Mouse (Mus musculus) embryonic fibroblast, embryonic 13.5 days (primary cell): ENCODE results near the gene Lysmd2. TPM values are rescaled to one million over a fixed set of nuclear protein-coding genes. Genes with fewer than 3 reads are reported as not detected.
A peak's percentile ranks its signal among the peaks of the same experiment; 100 is the strongest.
"Not testable (repeated sequence)": the region's sequence is repeated elsewhere in the genome, so short reads cannot be mapped to it uniquely, and the experiment has no call there.

Experiments used
- H3K27ac ChIP-seq: 2 replicates; pipeline ENCODE4 v1.5.1; 2012; ENCODE audit warnings: low read length, control low read depth, inconsistent platforms; ENCODE audit not compliant: insufficient read depth
- H3K4me1 ChIP-seq: 2 replicates; pipeline ENCODE4 v1.6.1; 2011; ENCODE audit warnings: low read length; ENCODE audit not compliant: control insufficient read depth, insufficient read depth
- H3K4me3 ChIP-seq: 2 replicates; pipeline ENCODE4 v1.5.1; 2011; ENCODE audit warnings: mild to moderate bottlenecking, control low read depth, low read length; ENCODE audit not compliant: insufficient read depth
- CTCF ChIP-seq: IDR thresholded peaks from 2 replicates; pipeline ENCODE4 v1.5.1; 2011; ENCODE audit warnings: mild to moderate bottlenecking, control low read depth, low read length, moderate library complexity, borderline replicate concordance; ENCODE audit not compliant: insufficient read depth
- POLR2A ChIP-seq: IDR thresholded peaks from 2 replicates; pipeline ENCODE4 v1.6.1; 2011; ENCODE audit warnings: low read depth, mild to moderate bottlenecking, control low read depth, low read length, moderate library complexity
- polyA plus RNA-seq: library from polyadenylated mRNA; stranded (reverse); fragments of >200 nt; gene quantifications from 2 replicates; pipeline ENCODE4 v1.2.4, GENCODE M21; 2011; ENCODE audit warnings: low read depth; ENCODE audit not compliant: missing spikeins, insufficient read length

Gene Lysmd2
- polyA plus RNA-seq, 1 experiment, result 10.4 TPM

DNA sequence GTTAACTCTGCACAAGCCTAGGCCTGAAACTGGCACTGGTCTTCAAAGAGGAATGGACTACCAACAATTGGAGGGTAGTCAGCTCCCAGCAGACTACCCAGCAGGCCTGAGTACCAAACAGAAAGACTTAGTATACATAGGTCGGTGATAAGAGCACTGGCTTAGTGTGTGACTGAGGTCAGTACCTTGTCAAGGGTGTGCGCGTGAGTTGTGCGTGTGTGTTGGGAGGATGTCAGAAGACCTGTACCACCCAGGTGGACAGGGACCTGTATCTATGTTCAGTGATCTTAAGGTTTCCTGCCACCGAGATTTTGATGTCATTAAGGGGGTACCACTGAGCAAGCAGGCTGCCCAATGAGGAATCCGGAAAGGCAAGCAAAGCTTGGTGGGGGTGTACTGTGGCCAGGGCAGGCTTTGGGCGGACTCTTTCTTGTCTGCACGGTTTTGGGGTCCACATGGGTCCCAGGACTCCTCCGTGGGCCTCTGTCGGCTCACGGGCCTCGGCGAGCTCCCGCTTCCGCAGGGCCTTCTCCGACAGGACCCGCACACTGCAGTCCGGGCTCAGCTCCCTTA is 472 bp upstream of the Lysmd2 start:
- Histone ChIP-seq H3K4me1 (no peaks in the 10 kb centered on the region), H3K27ac (no peak overlapping the region), H3K4me3 (peak overlapping the region; percentile 82)
- TF ChIP-seq CTCF, result no peak
- no peak for TF ChIP-seq POLR2A

DNA sequence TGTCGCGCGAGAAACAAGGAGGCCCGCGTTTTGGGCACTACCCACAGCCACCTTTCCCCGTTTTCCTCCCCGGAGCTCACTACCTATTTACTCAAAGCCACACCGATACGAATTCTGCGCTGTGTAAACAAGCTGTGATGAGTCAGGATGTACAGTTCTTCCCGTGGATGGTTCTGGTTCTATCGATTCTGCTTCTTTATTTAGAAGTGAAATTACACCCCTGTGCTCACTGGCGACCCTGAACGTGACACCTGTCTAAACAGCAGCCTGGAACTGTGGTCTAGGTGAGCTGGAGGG is 715 bp downstream of the Lysmd2 start:
- Histone ChIP-seq H3K4me3 (peak overlapping the region; percentile 82), H3K27ac (no peak overlapping the region), H3K4me1 (no peaks in the 10 kb centered on the region)
- no peak for TF ChIP-seq CTCF
- no peak for TF ChIP-seq POLR2A

DNA sequence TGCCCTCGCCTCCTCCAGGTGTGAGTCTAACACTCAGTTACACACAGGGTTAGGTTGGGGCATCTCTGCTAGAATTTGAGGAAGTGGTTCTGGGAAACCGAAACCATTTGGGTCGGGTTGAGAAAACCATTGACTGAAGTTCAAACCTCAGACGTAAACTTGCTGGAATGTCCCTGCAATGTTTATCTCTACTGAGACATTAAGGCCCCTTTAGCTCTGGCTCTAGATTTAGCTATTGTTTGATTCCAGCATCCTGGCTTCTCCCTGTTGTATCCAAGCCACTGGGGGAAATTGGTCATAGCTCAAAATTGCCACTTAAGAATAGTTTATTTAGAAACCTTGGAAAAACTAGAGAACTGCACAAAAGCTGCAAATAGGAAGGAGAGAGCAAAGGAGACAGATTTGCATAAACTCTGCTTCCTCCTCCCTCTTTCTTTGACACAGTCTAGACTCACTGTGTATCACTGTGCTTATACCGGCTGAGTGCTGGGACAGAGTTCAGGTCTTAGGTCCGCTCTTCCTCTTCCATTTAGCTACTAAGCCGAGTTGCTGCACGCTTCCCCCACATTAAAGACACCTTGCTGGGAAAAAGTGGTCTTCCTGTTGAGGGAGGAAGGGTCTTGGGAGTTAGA is 5.4 kb downstream of the Lysmd2 start:
- TF ChIP-seq CTCF (no peak), POLR2A (no peak)
- H3K4me1 ChIP-seq, result 0 out of 2 replicates have a peak, but pooled peaks cover 2% of the 10 kb centered on the region
- H3K27ac ChIP-seq, result no peak overlapping the region
- H3K4me3 ChIP-seq, result no peak overlapping the region

DNA sequence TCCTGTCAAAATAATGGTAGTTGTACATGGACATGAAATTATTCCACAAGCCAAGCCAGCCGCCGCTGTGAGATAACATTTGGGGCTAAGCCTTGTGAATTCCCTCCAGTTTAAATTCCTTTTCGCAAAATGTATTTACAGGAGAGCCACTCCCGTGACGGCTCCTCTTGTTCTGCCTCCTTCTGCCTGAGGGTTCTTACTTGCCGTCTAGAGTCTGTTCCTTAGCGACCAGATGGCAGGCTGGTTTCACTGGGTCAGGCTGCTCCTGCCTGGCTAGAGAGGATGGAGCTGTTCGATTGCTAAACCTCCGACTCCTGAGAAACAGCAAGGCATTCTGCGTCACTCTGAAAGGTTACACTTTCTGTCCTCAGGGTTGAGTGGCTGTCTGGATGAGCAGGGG is 6.6 kb downstream of the Lysmd2 start:
- Histone ChIP-seq H3K4me1 (0 out of 2 replicates have a peak, but pooled peaks cover 2% of the 10 kb centered on the region), H3K27ac (no peak overlapping the region), H3K4me3 (no peak overlapping the region)
- no peak for TF ChIP-seq POLR2A
- no peak for TF ChIP-seq CTCF

GRCm38 (mm10) chr9:75632902-75633301 is 7.4 kb downstream of the Lysmd2 start:
- Histone ChIP-seq H3K27ac (no peak overlapping the region), H3K4me1 (0 out of 2 replicates have a peak, but pooled peaks cover 2% of the 10 kb centered on the region), H3K4me3 (no peak overlapping the region)
- TF ChIP-seq CTCF (no peak), POLR2A (no peak)

GRCm38 (mm10) chr9:75633603-75634002 is 8.1 kb downstream of the Lysmd2 start:
- Histone ChIP-seq H3K27ac (no peak overlapping the region), H3K4me1 (0 out of 2 replicates have a peak, but pooled peaks cover 2% of the 10 kb centered on the region)

DNA sequence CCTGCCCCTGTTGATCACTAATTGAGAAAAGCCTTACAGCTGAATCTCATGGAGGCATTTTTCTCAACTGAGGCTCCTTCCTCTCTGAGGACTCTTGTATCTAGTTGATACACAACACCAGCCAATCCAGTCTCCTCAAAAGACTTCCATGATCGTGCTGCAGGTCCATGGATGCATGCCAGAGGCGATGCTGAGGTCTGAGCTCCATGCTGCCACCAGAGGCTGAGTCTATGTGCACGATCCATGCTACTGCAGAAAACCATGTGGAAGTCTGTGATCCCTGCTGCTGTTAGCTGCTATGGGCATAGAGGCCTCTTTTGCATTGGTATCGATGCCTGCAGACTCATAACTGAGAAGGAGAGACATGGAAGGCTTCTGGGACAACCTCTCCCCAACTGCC is 8.7 kb downstream of the Lysmd2 start:
- TF ChIP-seq POLR2A (no peak), CTCF (no peak)
- Histone ChIP-seq H3K4me3 (no peak overlapping the region), H3K4me1 (0 out of 2 replicates have a peak, but pooled peaks cover 2% of the 10 kb centered on the region), H3K27ac (no peak overlapping the region)

More at GRCm38 (mm10) chr9:75633603-75634002, 8.1 kb downstream of the Lysmd2 start:
- no peak for TF ChIP-seq POLR2A
- no peak for TF ChIP-seq CTCF
- no peak overlapping the region for H3K4me3 ChIP-seq

DNA sequence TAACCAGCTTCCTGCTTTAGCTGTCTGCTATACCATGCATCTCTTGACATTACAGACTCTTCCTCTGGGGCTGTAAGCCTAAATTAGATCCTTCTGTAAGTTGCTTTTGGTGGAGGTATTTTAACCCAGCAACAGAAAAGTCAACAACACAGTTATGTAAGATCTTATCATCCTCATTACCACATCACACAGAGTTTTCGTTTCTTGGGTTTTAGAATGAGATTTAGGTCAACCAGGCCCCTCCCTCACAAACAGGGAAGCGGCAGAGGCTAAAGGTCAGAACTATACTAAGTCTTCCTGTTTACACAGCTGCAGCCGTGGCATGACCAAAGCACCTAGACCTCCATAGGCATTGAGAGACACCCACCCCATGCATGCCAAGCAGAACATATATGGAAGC is 19.9 kb downstream of the Lysmd2 start:
- no peak overlapping the region for H3K4me3 ChIP-seq
- TF ChIP-seq CTCF (no peak), POLR2A (no peak)
- H3K27ac ChIP-seq, result no peak overlapping the region
- H3K4me1 ChIP-seq, result no peaks in the 10 kb centered on the region

- H3K27ac ChIP-seq, result no peak overlapping the region
- TF ChIP-seq POLR2A (no peak), CTCF (no peak)
- peaks cover 5% of the 10 kb centered on the region; the same call in 1 of the 2 replicates for H3K4me1 ChIP-seq
- H3K4me3 ChIP-seq, result no peak overlapping the region
Measured at GRCm38 (mm10) chr9:75653981-75654911, 28.7 kb downstream of the Lysmd2 start.

DNA sequence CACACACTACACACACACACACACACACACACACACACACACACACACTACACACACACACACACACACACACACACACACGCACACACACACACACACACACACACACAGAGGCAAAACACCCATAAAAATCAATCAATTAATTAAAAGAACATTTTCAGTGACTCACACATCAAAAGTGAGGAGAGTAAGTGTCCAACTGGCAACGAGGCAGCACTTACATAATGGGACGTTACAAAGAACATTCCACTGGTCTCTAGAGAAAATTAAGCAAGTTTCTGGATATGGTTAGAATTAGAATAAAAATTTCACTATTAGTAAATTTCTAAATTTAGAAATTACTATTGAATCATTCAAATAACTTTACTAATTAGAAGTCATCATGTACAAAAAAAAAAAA is 30.9 kb downstream of the Lysmd2 start:
- not testable (repeated sequence) for H3K4me1 ChIP-seq, H3K4me3 ChIP-seq, H3K27ac ChIP-seq
